Mouse (Mus musculus) G1E (cell line): ENCODE measurements around the gene Ptpn14.

ENCODE experiments used
- CTCF ChIP-seq: IDR thresholded peaks from 2 replicates; pipeline ENCODE4 v1.5.1; 2012; ENCODE audit warnings: low read depth, low read length, inconsistent platforms, mixed read lengths
- GATA1 ChIP-seq: IDR thresholded peaks from 2 replicates; pipeline ENCODE4 v1.6.1; 2012; ENCODE audit warnings: borderline replicate concordance, low read length, inconsistent platforms, mixed read lengths
- GATA2 ChIP-seq: IDR thresholded peaks from 2 replicates; pipeline ENCODE4 v1.6.1; 2012; ENCODE audit warnings: low read depth, low read length, inconsistent platforms, borderline replicate concordance
- TAL1 ChIP-seq: conservative IDR thresholded peaks from 2 replicates; pipeline ENCODE4 v1.6.1; 2012; ENCODE audit warnings: low read depth, low read length, inconsistent platforms, mixed read lengths

DNA sequence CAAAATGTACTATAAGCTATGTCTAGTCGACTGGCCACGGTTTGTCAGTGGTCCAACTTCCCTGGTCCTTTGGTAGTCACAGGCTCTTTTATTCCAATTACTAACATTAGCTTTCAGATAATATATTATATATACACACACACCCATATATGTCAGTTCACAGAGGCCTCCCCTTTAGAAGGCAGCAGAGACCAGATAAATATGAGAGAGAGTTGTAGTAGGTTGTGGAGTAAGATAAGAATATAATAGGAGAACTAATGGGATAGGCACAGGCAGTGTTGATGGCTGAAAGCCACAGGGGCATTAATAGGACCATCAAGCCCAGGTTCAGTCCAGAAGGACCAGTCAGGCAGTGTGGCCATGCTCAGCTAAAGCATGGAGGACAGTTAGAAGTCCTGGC lies 80.4 kb downstream of the Ptpn14 start:
- no peak for TF ChIP-seq GATA1
- no peak for TF ChIP-seq CTCF
- TF ChIP-seq TAL1: no peak
- no peak for TF ChIP-seq GATA2
